Mouse (Mus musculus) liver, adult 2 months (tissue): ENCODE data around the gene Comt. TPM values are rescaled to one million over a fixed set of nuclear protein-coding genes. Genes with fewer than 3 reads are reported as not detected.

Experiments used
- DNase-seq: peaks from one replicate; pipeline ENCODE4 v3.0.0-alpha.2; 2011; ENCODE audit warnings: low read depth, low spot score; ENCODE audit errors: extremely low read depth
- H3K27ac ChIP-seq: fragments of 200-500 bp; replicated peaks from 2 replicates; pipeline ENCODE4 v1.5.1; 2012; ENCODE audit warnings: low read depth, mild to moderate bottlenecking, control low read depth, inconsistent platforms, low read length; ENCODE audit not compliant: insufficient read depth
- H3K27me3 ChIP-seq: fragments of 200-500 bp; 2 replicates; pipeline ENCODE4 v1.6.1; 2012; ENCODE audit warnings: mild to moderate bottlenecking, moderate library complexity, low read length, inconsistent platforms; ENCODE audit not compliant: control insufficient read depth, insufficient read depth
- H3K36me3 ChIP-seq: fragments of 200-500 bp; 2 replicates; pipeline ENCODE4 v1.6.1; 2012; ENCODE audit warnings: low read length, inconsistent platforms; ENCODE audit not compliant: control insufficient read depth, insufficient read depth
- H3K4me1 ChIP-seq: fragments of 200-500 bp; 2 replicates; pipeline ENCODE4 v1.6.1; 2011; ENCODE audit warnings: low read length; ENCODE audit not compliant: control insufficient read depth, insufficient read depth
- H3K4me3 ChIP-seq: fragments of 200-500 bp; 2 replicates; pipeline ENCODE4 v1.5.1; 2011; ENCODE audit warnings: low read depth, mild to moderate bottlenecking, control low read depth, low read length, moderate library complexity; ENCODE audit not compliant: insufficient read depth
- H3K79me2 ChIP-seq: fragments of 200-500 bp; 2 replicates; pipeline ENCODE4 v1.6.1; 2012; ENCODE audit warnings: inconsistent platforms, mild to moderate bottlenecking, low read length, moderate library complexity; ENCODE audit not compliant: control insufficient read depth, insufficient read depth
- H3K9ac ChIP-seq: fragments of 200-500 bp; 2 replicates; pipeline ENCODE4 v1.6.1; 2012; ENCODE audit warnings: low read depth, mild to moderate bottlenecking, control low read depth, inconsistent platforms, low read length
- CTCF ChIP-seq: fragments of 200-500 bp; IDR thresholded peaks from 2 replicates; pipeline ENCODE4 v1.5.1; 2011; ENCODE audit warnings: low read depth, low read length, control low read depth
- POLR2A ChIP-seq: fragments of 200-500 bp; IDR thresholded peaks from 2 replicates; pipeline ENCODE4 v1.6.1; 2011; ENCODE audit warnings: low read length, control low read depth; ENCODE audit not compliant: insufficient read depth; ENCODE audit errors: extremely low read depth
- WGBS: fragments of 180-500 bp; shearing (Covaris S2); methylation state at CpG from one replicate; pipeline ENCODE4 v1.1.7; 2018; 5-methylcytosine and 5-hydroxymethylcytosine counted together
- polyA plus RNA-seq: library from polyadenylated mRNA; depleted of rRNA; stranded (reverse); fragments of >200 nt; gene quantifications from 2 replicates; pipeline ENCODE4 v1.2.3, GENCODE M21; 2012
- total RNA-seq: library from RNA; depleted of rRNA; stranded (reverse); fragments of >200 nt; gene quantifications from 2 replicates; pipeline ENCODE4 v1.2.3, GENCODE M21; 2014

Gene Comt
- total and polyA plus RNA-seq, 2 experiments, result 538 to 1,223 TPM

DNA sequence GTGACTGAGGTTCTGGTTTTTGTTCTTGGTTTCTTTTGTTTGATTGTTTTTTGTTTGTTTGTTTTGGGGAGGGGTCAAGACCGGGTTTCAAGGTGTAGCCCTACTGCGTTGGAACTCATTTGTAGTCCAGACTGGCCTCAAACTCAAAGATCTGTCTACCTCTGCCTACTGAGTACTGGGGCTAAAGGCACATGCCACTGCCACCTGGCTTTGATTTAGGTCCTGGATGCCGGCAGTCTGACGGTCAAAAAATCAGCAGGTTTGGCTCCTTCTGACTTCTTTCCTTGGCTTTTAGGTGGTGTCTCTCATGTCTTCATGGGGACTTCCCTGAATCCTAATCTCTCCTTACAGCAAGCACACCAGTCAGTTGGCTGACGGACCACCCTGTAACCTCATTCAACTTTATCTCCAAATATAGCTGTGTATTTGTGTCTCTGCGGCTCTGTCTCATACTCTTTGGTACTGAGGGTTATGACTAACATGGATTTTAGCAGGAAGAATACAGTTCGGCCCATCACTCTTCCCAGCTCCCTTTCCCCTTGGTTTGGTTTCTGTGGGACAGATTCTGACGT lies 4.1 kb upstream of the Comt start:
- no peaks in the 10 kb centered on the region for H3K36me3 ChIP-seq
- no peak overlapping the region for H3K9ac ChIP-seq
- peaks cover 7% of the 10 kb centered on the region; the same call in 1 of the 2 replicates for H3K79me2 ChIP-seq
- H3K4me1 ChIP-seq, result peaks cover 26% of the 10 kb centered on the region
- 61% methylated on average over 8 of the region's 8 CpGs for WGBS
- H3K27me3 ChIP-seq, result no peaks in the 10 kb centered on the region
- H3K27ac ChIP-seq, result peak overlapping the region; percentile 4
- TF ChIP-seq CTCF (no peak), POLR2A (no peak)
- no peak overlapping the region for H3K4me3 ChIP-seq
- DNase-seq, result peak; percentile 52

DNA sequence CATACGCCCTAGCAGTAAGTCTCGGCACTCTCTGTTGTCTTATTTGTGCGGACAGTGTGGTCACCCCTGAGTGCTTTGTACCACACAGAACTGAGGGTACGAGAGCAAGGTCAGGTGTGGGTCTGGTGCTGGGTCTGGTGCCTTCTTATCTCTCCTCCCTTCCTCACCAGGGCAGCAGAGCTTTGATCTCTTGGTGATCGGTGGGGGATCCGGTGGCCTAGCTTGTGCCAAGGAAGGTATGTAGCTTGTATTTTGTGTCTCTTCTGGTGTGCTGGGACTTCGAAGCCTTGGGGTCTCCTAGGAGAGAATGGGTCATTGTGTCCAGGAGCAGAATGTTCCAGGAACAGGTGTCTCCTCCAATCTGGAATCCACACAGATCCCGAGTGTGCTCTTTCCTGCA lies 3.0 kb upstream of the Comt start:
- Histone ChIP-seq H3K4me3 (no peak overlapping the region), H3K27me3 (no peaks in the 10 kb centered on the region), H3K79me2 (peaks cover 14% of the 10 kb centered on the region; the same call in 1 of the 2 replicates), H3K36me3 (no peaks in the 10 kb centered on the region), H3K9ac (peak overlapping the region; percentile 29; the same call in 1 of the 2 replicates), H3K27ac (peak overlapping the region; percentile 90), H3K4me1 (peaks cover 26% of the 10 kb centered on the region)
- no peak for DNase-seq
- 89% methylated on average over 8 of the region's 8 CpGs for WGBS
- TF ChIP-seq CTCF, result no peak
- no peak for TF ChIP-seq POLR2A

DNA sequence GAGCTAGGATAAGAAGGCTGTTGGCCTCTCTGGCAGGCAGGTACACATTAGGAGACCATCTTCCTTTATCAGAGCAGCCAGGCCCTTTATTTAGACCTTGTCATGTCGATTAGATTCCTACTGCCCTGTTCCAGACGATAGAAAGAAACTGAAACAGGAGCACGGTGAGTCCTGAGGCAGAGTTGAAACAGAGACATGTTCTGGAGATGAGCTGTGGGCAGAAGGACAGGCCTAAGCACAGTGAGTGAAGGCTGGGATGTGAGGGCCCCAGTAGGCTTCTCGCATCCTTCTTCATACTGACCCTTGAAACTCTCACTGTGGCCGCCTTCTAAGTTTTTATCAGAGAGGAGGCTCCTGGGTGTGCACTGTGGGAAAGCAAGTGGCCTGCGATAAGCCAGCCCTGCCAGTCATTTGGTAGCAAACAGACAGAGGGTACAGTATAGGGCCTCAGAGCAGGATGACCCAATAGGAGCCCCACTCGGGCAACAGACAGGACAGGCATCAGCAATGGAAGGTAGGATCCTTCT lies 1.9 kb upstream of the Comt start:
- 40% methylated on average over 7 of the region's 7 CpGs for WGBS
- Histone ChIP-seq H3K4me1 (peaks cover 27% of the 10 kb centered on the region), H3K36me3 (peaks cover 4% of the 10 kb centered on the region; the same call in 1 of the 2 replicates), H3K9ac (peak overlapping the region; percentile 29), H3K4me3 (no peak overlapping the region), H3K27me3 (no peaks in the 10 kb centered on the region), H3K79me2 (peaks cover 22% of the 10 kb centered on the region; the same call in 1 of the 2 replicates), H3K27ac (peak overlapping the region; percentile 90)
- no peak for TF ChIP-seq CTCF
- TF ChIP-seq POLR2A, result no peak
- DNase-seq, result no peak

DNA sequence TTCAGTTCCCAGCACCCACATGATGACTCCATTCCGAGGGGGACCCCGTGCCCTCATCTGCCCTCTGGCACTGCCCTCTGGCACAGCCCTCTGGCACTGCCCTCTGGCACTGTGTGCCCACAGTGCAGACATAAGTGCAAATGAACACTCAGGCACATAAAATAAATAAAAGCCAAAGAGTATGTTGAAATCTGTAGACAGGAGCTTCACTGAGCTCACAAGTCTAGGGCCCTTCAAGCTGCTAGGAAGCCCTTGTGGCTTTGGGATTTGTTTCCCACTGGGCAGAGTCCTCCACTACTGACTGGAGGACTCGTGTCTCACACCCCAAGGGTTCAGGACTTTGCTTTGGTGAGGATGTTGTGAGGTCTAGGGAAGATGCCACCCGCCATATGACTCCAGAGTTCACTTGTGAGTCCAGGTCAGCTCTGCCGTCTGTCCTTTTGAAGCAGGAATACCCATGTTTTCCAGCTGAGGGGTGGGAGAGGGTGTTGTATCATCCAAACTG lies 1.4 kb upstream of the Comt start:
- peak overlapping the region; percentile 29 for H3K9ac ChIP-seq
- TF ChIP-seq POLR2A (no peak), CTCF (no peak)
- peaks cover 31% of the 10 kb centered on the region for H3K4me1 ChIP-seq
- DNase-seq, result peak; percentile 90
- peaks cover 22% of the 10 kb centered on the region; the same call in 1 of the 2 replicates for H3K79me2 ChIP-seq
- H3K27me3 ChIP-seq, result no peaks in the 10 kb centered on the region
- H3K4me3 ChIP-seq, result no peak overlapping the region
- H3K36me3 ChIP-seq, result peaks cover 8% of the 10 kb centered on the region
- H3K27ac ChIP-seq, result peak overlapping the region; percentile 96
- 20% methylated on average over 5 of the region's 5 CpGs for WGBS

DNA sequence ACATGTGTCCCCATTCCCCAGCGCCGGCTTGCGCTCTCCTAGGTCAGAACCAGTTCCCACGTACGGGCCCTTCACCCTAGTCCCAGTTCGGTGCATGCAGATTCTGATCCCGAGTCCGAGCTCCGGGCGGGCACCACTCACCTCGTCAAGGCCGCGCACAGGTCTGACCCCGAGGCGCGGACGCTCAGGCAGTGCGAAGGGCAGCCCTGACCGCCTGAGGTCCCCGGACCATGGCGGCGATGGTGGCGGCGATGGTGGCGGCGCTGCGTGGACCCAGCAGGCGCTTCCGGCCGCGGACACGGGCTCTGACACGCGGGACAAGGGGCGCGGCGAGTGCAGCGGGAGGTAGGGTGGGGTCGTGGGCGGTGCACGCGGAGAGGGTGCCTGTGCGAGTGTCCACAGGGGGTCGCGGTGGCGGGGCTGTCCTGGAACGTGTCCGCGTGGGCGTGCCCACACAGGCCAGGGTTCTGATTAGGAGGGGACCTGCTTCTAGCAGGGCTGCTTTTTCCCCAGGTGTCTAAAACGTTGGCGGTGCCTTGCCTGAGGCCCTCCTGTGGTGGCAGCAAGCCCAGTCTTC lies 349 bp downstream of the Comt start, which contains the start of gene Txnrd2:
Gene Txnrd2 (plus strand): TSS at position 170 of the 577 bp plus-strand sequence.
- H3K36me3 ChIP-seq, result peaks cover 20% of the 10 kb centered on the region
- H3K4me3 ChIP-seq, result peak within 1 kb of the TSS; percentile 75
- peak; percentile 73 for DNase-seq
- WGBS, result under 1% methylated on average over 50 of the region's 52 CpGs
- TF ChIP-seq POLR2A (peak; percentile 74), CTCF (peak; percentile 71)
- H3K27ac ChIP-seq, result peak within 1 kb of the TSS; percentile 96
- peak within 1 kb of the TSS; percentile 97 for H3K9ac ChIP-seq
- peaks cover 38% of the 10 kb centered on the region for H3K4me1 ChIP-seq
- H3K79me2 ChIP-seq, result peaks cover 25% of the 10 kb centered on the region; the same call in 1 of the 2 replicates
- H3K27me3 ChIP-seq, result no peaks in the 10 kb centered on the region
